Mouse (Mus musculus) megakaryocyte-erythroid progenitor cell, adult 5-6 weeks (primary cell): ENCODE measurements around the gene Tprkb. TPM values are rescaled to one million over a fixed set of nuclear protein-coding genes. Genes with fewer than 3 reads are reported as not detected.
"Not testable (repeated sequence)": the region's sequence is repeated elsewhere in the genome, so short reads cannot be mapped to it uniquely, and the experiment has no call there.

Experiments
- ATAC-seq: replicated peaks from 2 replicates; pipeline ENCODE4 v1.8.0; 2016; ENCODE audit warnings: mild to moderate bottlenecking, inconsistent platforms; ENCODE audit not compliant: severe bottlenecking, poor library complexity, low FRiP score, low TSS enrichment
- total RNA-seq, 2 experiments: library from RNA; stranded (forward) in 1 of 2; stranded (reverse) in 1 of 2; fragments of 200-1000, 215-1000 nt in 1 of 2; fragments of >200 nt in 1 of 2; fragmentation: Nextera tagmentation in 1 of 2; gene quantifications; 2 replicates each; pipeline ENCODE4 v1.2.3; 2014 to 2017

Gene Tprkb
- total RNA-seq (2014; fragmentation: Nextera tagmentation): 37.6 and 38.1 TPM in 2 replicates
- total RNA-seq (2017): 47.5 and 54.2 TPM in 2 replicates

DNA sequence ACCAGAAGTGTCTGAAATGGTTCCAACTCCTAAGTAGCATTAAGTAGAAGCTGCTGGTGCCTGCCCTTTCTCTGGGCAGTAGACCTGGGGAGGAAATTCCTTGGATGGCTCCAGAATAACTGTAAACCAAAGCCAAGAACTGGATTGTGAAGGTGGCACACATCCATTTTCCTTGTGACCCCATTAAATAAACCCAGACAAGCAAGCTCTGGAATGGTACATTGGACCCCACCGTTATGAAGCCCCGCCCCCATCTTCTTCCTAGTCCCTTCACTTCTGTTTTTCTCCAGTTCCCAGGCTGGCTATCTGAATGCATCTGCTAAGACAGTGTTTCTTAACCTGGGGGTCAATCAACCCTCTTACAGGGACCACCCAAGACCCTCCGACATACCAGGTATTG lies at the start of gene Tprkb:
TSS of gene Tprkb (plus strand) at position 279 of the 400 bp plus-strand sequence.
- ATAC-seq: no peak

GRCm38 (mm10) chr6:85862565-85862964 lies 49.1 kb upstream of the Tprkb start:
- ATAC-seq: no peak

DNA sequence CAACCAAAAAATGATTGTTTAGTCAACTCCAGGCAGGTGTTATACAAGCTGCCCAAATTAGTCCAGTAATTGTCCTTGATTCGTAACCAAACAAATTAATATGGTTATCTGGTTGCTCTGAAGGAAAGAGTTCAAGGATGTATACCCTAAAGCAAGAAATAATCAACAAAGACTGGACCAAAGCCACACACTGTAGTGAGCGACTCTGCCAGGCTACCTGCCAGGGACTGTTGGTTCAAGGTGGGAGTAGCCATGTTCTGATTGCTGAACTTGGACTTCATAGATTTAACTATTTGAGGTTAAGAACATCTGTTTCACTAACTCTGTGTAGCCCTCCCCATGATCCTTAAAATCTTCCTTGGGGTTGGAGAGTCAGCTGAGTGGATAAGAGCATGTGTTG lies 48.5 kb upstream of the Tprkb start:
- ATAC-seq: no peak

DNA sequence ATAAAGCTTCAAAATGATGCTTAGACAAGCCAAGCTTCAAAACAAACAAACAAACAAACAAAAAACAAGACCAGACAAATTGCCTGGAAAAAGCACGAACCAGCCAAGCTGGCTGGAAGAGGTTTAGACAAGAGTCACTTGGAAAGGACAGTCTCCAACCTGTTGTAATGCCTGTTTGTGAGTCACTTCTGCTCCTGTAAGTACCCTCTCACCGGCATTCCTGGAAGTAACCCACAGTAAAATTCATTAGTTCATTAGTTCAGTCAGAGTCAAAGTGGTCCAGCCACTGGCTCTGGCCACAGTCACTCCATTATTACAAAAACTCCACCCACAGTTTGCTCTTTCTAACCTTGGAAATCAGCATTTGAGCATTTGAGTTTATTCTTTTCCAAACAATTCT lies 47.8 kb upstream of the Tprkb start:
- ATAC-seq: no peak

DNA sequence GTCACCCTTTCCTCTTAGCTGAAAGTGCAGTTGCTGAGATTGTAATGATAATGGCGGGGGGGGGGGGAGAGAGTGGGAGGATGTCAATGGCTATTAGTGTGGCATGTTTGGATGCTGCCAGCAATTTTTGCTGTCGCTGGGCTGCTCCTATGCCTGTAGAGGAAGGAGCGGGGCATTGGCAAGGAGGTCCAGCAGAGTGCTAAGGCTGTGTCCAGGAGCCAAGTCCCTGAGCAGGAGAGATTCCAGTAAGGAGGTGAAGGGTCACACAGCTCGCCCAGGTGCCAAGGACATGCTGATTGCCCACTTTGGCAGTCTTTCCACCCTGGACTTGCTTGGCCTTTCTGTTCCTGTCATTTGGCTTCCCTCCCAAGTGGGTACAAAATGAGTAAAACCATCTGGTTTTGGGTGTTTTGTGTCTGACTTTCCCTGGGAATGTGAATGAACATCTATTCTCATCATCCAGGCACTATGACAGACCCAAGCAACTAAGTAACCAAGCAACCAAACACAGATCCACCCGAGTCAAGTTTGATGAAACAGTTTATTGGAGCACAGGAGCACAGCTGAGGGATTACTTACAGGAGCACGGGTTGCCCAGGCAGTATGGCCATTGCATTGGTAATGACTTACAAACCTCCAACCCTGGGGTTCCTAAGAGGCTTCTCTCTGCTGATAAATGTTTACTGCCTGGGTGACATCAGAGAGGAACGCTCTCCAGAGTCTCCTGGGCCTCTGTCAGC lies 46.6 kb upstream of the Tprkb start:
- ATAC-seq: not testable (repeated sequence)

- not testable (repeated sequence) for ATAC-seq
Observed at GRCm38 (mm10) chr6:85866166-85866565, 45.5 kb upstream of the Tprkb start.

GRCm38 (mm10) chr6:85866995-85867394 lies 44.7 kb upstream of the Tprkb start:
- ATAC-seq: not testable (repeated sequence)

DNA sequence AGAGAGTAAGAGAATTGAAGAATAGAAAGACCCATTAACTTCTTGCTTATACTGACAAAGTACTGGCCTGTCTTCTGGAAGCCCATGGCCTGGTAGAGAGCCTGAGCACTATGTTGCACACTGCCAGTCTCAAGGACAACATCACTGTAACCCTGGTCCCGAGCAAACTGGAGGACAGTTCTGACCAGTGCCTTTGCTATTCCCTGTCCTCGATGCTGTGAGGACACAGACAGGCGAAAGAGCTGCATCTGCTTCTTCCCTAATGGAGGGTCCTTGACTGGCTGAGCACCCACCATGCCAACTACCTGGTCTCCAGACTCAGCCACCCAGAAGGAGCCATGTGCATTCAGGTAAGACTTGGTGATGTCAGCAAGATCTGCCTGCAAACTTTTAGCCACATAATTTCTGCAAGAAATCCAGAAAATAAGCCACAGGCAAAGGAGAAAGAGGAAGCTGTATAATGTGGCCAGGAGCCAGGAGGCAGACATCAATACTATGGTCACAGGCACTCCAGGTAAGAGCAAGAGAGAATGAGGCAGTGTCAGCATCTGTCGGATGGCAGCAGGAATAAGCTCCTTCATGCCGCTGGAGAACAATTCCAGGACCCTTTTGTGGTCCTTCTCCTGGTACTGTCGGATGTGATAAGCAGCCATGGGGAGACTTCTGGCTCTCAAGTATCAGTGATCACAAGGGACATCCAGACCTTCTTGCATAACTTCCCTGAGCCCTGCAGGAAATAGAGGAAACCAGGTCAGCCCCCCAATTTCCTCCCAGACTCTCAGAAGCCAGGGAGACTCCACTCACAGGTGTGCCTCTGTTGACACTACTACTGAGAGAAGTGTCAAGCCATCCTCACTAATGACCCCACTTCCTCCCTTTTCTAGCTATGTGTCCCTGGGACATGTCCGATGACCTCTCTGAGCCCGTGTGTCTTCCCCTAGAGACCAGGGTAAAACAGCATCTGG lies 43.7 kb upstream of the Tprkb start:
- ATAC-seq: no peak

DNA sequence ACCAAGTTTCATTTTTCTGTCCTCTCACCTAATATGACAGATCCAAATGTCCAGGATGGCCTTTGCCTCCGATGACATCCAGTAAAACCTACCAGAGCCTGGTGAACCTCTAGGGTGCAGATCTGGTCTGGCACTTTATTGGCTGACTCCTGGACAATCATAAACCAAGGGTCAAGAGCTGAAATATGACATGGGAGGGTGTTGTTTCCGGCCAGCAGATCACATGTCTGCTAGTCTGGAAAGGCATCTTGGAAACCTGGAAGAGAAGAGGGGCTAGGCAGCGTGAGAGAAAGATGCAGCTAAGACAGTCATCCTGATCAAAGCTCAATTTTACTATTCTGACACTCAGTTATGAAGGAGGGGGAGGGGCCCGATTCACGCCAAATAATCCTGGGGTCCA lies 42.7 kb upstream of the Tprkb start, which contains the start of gene Nat8f2:
TSS of gene Nat8f2 (minus strand) at position 153 of the 400 bp plus-strand sequence.
- not testable (repeated sequence) for ATAC-seq

- ATAC-seq: not testable (repeated sequence)
Observed at GRCm38 (mm10) chr6:85883246-85883645, 28.4 kb upstream of the Tprkb start.

DNA sequence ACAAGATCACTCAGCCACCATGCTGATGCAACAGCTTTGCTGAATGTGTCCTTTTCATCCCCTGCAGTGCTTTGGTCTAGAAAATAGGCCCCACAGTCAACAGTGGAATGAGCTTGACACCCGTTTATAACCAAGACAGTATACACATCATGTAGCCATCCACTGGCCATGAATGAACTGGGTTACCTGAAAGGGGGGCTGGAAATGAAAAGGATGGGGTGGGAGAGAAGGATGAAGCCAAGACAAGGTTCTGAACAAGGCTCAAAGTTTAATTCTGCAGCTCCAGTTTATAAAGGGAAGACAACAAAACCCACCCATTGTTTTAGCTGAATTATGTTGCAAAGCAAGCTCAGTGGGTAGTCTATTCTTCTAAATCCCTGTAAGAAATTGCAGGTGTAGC lies 27.4 kb upstream of the Tprkb start:
- no peak for ATAC-seq

DNA sequence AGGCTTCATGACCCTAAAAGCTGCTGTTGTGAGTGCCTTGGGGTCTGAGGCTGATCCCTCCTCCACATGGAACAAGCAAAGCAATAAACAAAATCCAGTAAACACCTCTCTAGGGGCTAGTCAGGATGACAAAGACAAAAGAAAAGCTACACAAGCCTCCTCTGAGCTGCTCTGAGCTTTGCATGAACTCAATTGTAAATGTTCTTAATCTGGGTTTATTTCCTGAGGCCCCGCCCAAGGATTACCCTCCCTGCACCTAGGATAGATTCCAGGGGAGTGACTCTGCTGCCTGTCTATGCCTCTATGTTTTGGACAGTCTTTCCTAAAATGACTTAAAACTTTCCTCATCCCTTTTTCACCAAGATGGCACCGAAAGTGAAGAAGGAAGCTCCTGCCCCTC lies 22.7 kb upstream of the Tprkb start:
- ATAC-seq: no peak

DNA sequence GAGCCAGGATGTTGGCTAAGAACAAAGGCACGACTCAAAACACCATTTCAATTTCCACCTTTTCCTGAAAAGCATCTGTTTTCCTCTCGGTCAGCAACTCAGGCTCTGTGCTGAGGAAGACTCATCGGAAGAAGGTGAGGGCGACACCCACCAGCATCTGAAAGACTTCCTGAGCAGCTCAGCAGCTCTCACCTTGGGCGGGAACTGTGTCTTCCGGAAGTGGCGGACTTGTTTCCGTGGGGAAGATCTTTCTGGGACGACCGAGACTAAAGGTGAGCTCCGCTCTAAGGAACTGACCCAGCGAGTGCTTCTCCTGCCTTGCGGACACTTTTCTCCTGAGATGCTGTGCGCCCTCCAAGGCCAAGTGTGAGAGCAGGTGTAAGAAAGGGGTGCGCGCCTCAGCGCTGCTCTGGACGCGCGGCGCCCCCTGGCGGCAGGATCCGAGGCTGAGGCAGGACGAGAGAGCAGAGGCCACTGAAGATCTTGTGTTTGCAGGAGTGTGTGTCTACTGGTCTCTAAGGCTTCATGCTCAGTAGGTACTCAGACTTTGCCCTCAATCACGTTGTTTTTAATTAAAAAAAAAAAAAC lies 16.5 kb upstream of the Tprkb start:
- ATAC-seq: peak; percentile 85

DNA sequence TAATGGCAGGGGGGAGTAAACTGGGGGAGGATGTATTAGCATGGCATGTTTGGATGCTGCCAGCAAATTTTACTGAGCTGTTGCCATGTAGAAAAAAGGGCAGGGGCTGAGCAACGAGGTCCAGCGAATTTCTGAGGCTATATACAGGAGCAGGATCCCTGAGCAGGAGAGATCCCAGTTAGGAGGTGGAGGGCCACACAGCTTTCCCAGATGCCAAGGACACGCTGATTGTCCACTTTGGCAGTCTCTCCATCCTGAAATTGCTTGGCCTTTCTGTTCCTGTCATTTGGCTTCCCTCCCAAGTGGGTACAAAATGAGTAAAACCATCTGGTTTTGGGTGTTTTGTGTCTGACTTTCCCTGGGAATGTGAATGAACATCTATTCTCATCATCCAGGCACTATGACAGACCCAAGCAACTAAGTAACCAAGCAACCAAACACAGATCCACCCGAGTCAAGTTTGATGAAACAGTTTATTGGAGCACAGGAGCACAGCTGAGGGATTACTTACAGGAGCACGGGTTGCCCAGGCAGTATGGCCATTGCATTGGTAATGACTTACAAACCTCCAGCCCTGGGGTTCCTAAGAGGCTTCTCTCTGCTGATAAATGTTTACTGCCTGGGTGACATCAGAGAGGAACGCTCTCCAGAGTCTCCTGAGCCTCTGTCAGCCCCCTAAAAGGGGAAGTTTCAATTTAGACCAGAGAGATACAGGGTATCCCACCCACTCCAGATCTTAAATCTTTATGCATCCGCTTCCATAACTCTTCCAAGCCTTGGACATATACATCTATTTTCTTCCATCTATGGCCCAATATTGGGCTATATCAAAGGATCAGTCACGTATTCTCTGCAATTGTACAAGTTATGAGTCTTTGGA lies 12.8 kb upstream of the Tprkb start:
- ATAC-seq: not testable (repeated sequence)

DNA sequence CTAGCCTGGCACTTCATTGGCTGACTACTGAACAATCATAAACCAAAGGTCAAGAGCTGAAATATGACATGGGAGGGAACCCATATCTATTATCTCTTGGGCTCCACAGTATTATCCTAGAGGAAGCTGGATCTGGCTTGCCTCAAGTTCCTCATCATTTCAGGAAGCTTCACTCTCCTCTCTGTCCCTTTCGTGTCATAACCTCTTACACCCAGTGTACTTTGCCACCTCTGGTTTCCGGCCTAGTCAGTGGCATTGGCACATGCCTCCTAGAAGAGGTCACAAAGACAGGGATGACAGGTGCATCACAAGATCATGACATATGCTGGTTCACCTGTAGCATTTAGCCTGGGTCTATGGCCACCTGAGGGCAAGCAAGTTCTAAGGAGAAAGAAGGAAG lies 9.4 kb upstream of the Tprkb start:
- no peak for ATAC-seq

DNA sequence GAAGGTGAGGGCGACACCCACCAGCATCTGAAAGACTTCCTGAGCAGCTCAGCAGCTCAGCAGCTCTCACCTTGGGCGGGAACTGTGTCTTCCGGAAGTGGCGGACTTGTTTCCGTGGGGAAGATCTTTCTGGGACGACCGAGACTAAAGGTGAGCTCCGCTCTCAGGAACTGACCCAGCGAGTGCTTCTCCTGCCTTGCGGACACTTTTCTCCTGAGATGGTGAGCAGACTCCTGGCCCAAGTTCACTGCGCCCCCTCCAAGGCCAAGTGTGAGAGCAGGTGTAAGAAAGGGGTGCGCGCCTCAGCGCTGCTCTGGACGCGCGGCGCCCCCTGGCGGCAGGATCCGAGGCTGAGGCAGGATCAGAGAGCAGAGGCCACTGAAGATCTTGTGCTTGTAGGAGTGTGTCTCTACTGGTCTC lies 7.0 kb upstream of the Tprkb start, which contains the start of gene Nat8f4:
TSS of gene Nat8f4 (minus strand) at position 243 of the 420 bp plus-strand sequence.
- ATAC-seq: peak; percentile 87

GRCm38 (mm10) chr6:85906911-85907351 lies 4.7 kb upstream of the Tprkb start:
- not testable (repeated sequence) for ATAC-seq

GRCm38 (mm10) chr6:85908341-85908740 lies 3.3 kb upstream of the Tprkb start:
- ATAC-seq: 0 out of 2 replicates have a peak, but pooled peaks have one; percentile 15

- no peak for ATAC-seq
Observed at GRCm38 (mm10) chr6:85909704-85910103, 2.0 kb upstream of the Tprkb start.
